Mouse (Mus musculus) heart, adult 2 months (tissue): ENCODE data around the gene Otub1. TPM values are rescaled to one million over a fixed set of nuclear protein-coding genes. Genes with fewer than 3 reads are reported as not detected.

Experiments used
- DNase-seq, 2 experiments: peaks; one replicate each; pipeline ENCODE4 v3.0.0; 2021
- H3K27ac ChIP-seq: fragments of 200-600 bp; 2 replicates; pipeline ENCODE4 v1.8.1; 2022
- H3K27me3 ChIP-seq: fragments of 200-500 bp; 2 replicates; pipeline ENCODE4 v1.6.1; 2012; ENCODE audit warnings: mild to moderate bottlenecking, low read length, inconsistent platforms, mixed read lengths; ENCODE audit not compliant: control insufficient read depth, insufficient read depth
- H3K36me3 ChIP-seq: fragments of 200-500 bp; 2 replicates; pipeline ENCODE4 v1.6.1; 2012; ENCODE audit warnings: low read length, inconsistent platforms; ENCODE audit not compliant: control insufficient read depth, insufficient read depth
- H3K4me1 ChIP-seq: fragments of 200-500 bp; 2 replicates; pipeline ENCODE4 v1.6.1; 2011; ENCODE audit warnings: low read length; ENCODE audit not compliant: control insufficient read depth, insufficient read depth
- H3K4me3 ChIP-seq: fragments of 200-600 bp; 2 replicates; pipeline ENCODE4 v1.8.1; 2022
- H3K79me2 ChIP-seq: fragments of 200-500 bp; replicated peaks from 2 replicates; pipeline ENCODE4 v1.6.1; 2012; ENCODE audit warnings: mild to moderate bottlenecking, inconsistent platforms, low read length, moderate library complexity, mixed read lengths; ENCODE audit not compliant: control insufficient read depth, insufficient read depth
- H3K9ac ChIP-seq: fragments of 200-500 bp; 2 replicates; pipeline ENCODE4 v1.6.1; 2012; ENCODE audit warnings: low read depth, mild to moderate bottlenecking, control low read depth, inconsistent platforms, low read length, mixed read lengths
- CTCF ChIP-seq: fragments of 200-600 bp; IDR thresholded peaks from 2 replicates; pipeline ENCODE4 v1.8.1; 2022; ENCODE audit warnings: antibody characterized with exemption, mild to moderate bottlenecking, moderate library complexity
- EP300 ChIP-seq: fragments of 200-500 bp; IDR thresholded peaks from 2 replicates; pipeline ENCODE4 v1.6.1; 2011; ENCODE audit warnings: low read depth, low read length, control low read depth; ENCODE audit not compliant: insufficient read depth
- POLR2A ChIP-seq: fragments of 200-500 bp; IDR thresholded peaks from 2 replicates; pipeline ENCODE4 v1.6.1; 2011; ENCODE audit warnings: mild to moderate bottlenecking, low read depth, low read length, control low read depth; ENCODE audit not compliant: insufficient read depth
- WGBS: fragments of 180-500 bp; shearing (Covaris S2); methylation state at CpG from one replicate; pipeline ENCODE4 v1.1.7; 2018; 5-methylcytosine and 5-hydroxymethylcytosine counted together
- intact Hi-C: fragments of 180-260 bp; cut with DNase I; formaldehyde crosslinking; loops from one replicate; pipeline ENCODE4 v1.15.1; 2025
- polyA plus RNA-seq: library from polyadenylated mRNA; depleted of rRNA; stranded (reverse); fragments of >200 nt; gene quantifications from 2 replicates; pipeline ENCODE4 v1.2.3, GENCODE M21; 2012
- total RNA-seq, 2 experiments: library from RNA; stranded (reverse); gene quantifications; 2 replicates each; pipeline ENCODE4 v1.2.3; 2021

The Otub1 gene
- total and polyA plus RNA-seq, 3 experiments = 62.1 to 73.3 (median 70.9) TPM

- intact Hi-C loops = no loop called here
- no peaks in the 10 kb centered on the region for H3K79me2 ChIP-seq
- H3K4me1 ChIP-seq = no peaks in the 10 kb centered on the region
- 38% methylated on average over 2 of the region's 2 CpGs for WGBS
- no peak overlapping the region for H3K4me3 ChIP-seq
- no peak overlapping the region for H3K27ac ChIP-seq
- DNase-seq = no peak
- H3K9ac ChIP-seq = no peak overlapping the region
- peaks cover 6% of the 10 kb centered on the region for H3K27me3 ChIP-seq
- no peaks in the 10 kb centered on the region for H3K36me3 ChIP-seq
- TF ChIP-seq POLR2A (no peak), EP300 (no peak), CTCF (no peak)
Observed at GRCm38 (mm10) chr19:7168423-7168822, 37.7 kb downstream of the Otub1 start.

GRCm38 (mm10) chr19:7166767-7167166 lies 39.3 kb downstream of the Otub1 start:
- no peak overlapping the region for H3K27ac ChIP-seq
- no peak overlapping the region for H3K4me3 ChIP-seq
- H3K4me1 ChIP-seq = no peaks in the 10 kb centered on the region
- peaks cover 6% of the 10 kb centered on the region for H3K27me3 ChIP-seq
- TF ChIP-seq CTCF (no peak), EP300 (no peak), POLR2A (no peak)
- H3K9ac ChIP-seq = no peak overlapping the region
- 39% methylated on average over 6 of the region's 6 CpGs for WGBS
- intact Hi-C loops = no loop called here
- no peak for DNase-seq
- H3K36me3 ChIP-seq = no peaks in the 10 kb centered on the region
- no peaks in the 10 kb centered on the region for H3K79me2 ChIP-seq

GRCm38 (mm10) chr19:7166200-7166711 lies 39.9 kb downstream of the Otub1 start:
- 14% methylated on average over 15 of the region's 15 CpGs for WGBS

GRCm38 (mm10) chr19:7165509-7166199 lies 40.5 kb downstream of the Otub1 start:
- intact Hi-C loops = no loop called here
- no peak for TF ChIP-seq POLR2A
- no peak for TF ChIP-seq CTCF
- TF ChIP-seq EP300 = no peak

More at GRCm38 (mm10) chr19:7166200-7166711, 39.9 kb downstream of the Otub1 start:
- intact Hi-C loops = no loop called here
- H3K79me2 ChIP-seq = no peaks in the 10 kb centered on the region
- H3K4me1 ChIP-seq = no peaks in the 10 kb centered on the region
- TF ChIP-seq EP300 = no peak
- no peak for TF ChIP-seq CTCF
- no peak for TF ChIP-seq POLR2A
- no peak for DNase-seq
- peak overlapping the region; percentile 72; the same call in 1 of the 2 replicates for H3K9ac ChIP-seq
- H3K27me3 ChIP-seq = peaks cover 6% of the 10 kb centered on the region
- H3K4me3 ChIP-seq = no peak overlapping the region
- H3K36me3 ChIP-seq = no peaks in the 10 kb centered on the region
- no peak overlapping the region for H3K27ac ChIP-seq

GRCm38 (mm10) chr19:7164820-7165323 lies 41.2 kb downstream of the Otub1 start:
- Histone ChIP-seq H3K79me2 (no peaks in the 10 kb centered on the region), H3K27me3 (peaks cover 6% of the 10 kb centered on the region), H3K4me1 (no peaks in the 10 kb centered on the region), H3K36me3 (no peaks in the 10 kb centered on the region), H3K4me3 (peak overlapping the region; percentile 51), H3K27ac (no peak overlapping the region), H3K9ac (peak overlapping the region; percentile 67)
- TF ChIP-seq POLR2A = no peak
- no peak for TF ChIP-seq EP300
- TF ChIP-seq CTCF = no peak
- 3% methylated on average over 35 of the region's 35 CpGs for WGBS
- DNase-seq = no peak
- intact Hi-C loops = no loop called here

More at GRCm38 (mm10) chr19:7165509-7166199, 40.5 kb downstream of the Otub1 start:
- peaks cover 6% of the 10 kb centered on the region for H3K27me3 ChIP-seq
- no peak overlapping the region for H3K27ac ChIP-seq
- WGBS = 1% methylated on average over 91 of the region's 105 CpGs
- no peaks in the 10 kb centered on the region for H3K36me3 ChIP-seq
- H3K4me3 ChIP-seq = peak overlapping the region; percentile 51
- DNase-seq = peak in 1 of 2 experiments; percentile 32
- no peaks in the 10 kb centered on the region for H3K4me1 ChIP-seq
- H3K9ac ChIP-seq = peak overlapping the region; percentile 72
- H3K79me2 ChIP-seq = no peaks in the 10 kb centered on the region

GRCm38 (mm10) chr19:7164238-7164637 lies 41.9 kb downstream of the Otub1 start:
- Histone ChIP-seq H3K4me1 (no peaks in the 10 kb centered on the region), H3K9ac (no peak overlapping the region), H3K27ac (no peak overlapping the region), H3K36me3 (no peaks in the 10 kb centered on the region), H3K79me2 (no peaks in the 10 kb centered on the region), H3K4me3 (no peak overlapping the region), H3K27me3 (peaks cover 6% of the 10 kb centered on the region)
- WGBS = 20% methylated on average over 6 of the region's 6 CpGs
- TF ChIP-seq CTCF (no peak), EP300 (no peak), POLR2A (no peak)
- DNase-seq = no peak
- intact Hi-C loops = no loop called here
